In the genomic region with DNA sequence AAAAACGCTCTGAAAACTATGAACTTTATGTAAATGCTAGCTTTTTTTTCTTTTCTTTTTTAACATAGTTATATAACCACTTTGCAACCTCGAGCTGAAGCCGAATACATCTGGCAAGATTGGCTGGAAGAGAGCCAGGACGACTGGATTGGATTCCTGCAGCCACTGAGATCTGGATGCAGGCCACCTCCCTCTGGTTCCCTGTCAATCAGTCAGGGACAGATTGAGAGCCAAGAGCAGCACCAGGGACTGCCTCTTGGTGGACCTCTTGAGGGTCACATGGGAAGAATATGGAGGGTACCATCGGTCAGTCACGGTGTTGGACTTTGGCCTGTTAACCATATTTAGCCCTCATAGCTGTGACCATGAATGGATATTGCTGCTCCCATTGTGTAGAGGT, we compare ENCODE assay signal across 8 mouse cellular contexts.
A peak's percentile ranks its signal among the peaks of the same experiment; 100 is the strongest.
DNase-seq lines count a peak whose midpoint lies in the region; ATAC-seq and TF ChIP-seq lines count a peak whose summit lies in the region.

No protein-coding gene starts in this region.

- no peaks in the 10 kb centered on the region for H3K4me1 ChIP-seq in intestine, embryonic 16.5 days (ENCODE audit: control insufficient read depth, insufficient read depth, low read length)

- peak; percentile 19 for DNase-seq in cerebellum, adult 11-12 months
- no peak for DNase-seq in cerebellum, adult 9-10 months
- peak; percentile 21 to 47 for DNase-seq in adrenal gland, adult 18-20 months (ENCODE audit: low spot score in 2 of 2)
- peak; percentile 68 for DNase-seq in gastrocnemius, adult 2 months
- peak; percentile 58 to 60 for DNase-seq in layer of hippocampus, adult 2 months (ENCODE audit: low spot score in 2 of 2)
- peak; percentile 76 for DNase-seq in right cerebral cortex, adult 18-20 months
- no peak for DNase-seq in thymus, postnatal 10 days (ENCODE audit: low spot score in 2 of 2)

- H3K27ac ChIP-seq in gastrocnemius, adult 2 months: peak overlapping the region; percentile 40; the same call in 1 of the 2 replicates
- peak overlapping the region; percentile 54 for H3K27ac ChIP-seq in layer of hippocampus, adult 2 months
- H3K27ac ChIP-seq in intestine, embryonic 16.5 days (ENCODE audit: low read length): no peak overlapping the region

- H3K9me3 ChIP-seq in intestine, embryonic 16.5 days (ENCODE audit: control insufficient read depth, low read length): no peaks in the 10 kb centered on the region

- no peak for TF ChIP-seq CTCF in gastrocnemius, adult 2 months (IDR thresholded peaks at IDR 0.05)
- TF ChIP-seq CTCF in layer of hippocampus, adult 2 months (conservative IDR thresholded peaks at IDR 0.05): no peak

- H3K36me3 ChIP-seq in intestine, embryonic 16.5 days (ENCODE audit: control insufficient read depth, insufficient read depth, low read length): no peaks in the 10 kb centered on the region

- intact Hi-C loops in gastrocnemius, adult 2 months (cut with DNase I): no loop called here

- WGBS in intestine, embryonic 16.5 days: 61% methylated on average over 6 of the region's 6 CpGs

- no peaks in the 10 kb centered on the region for H3K27me3 ChIP-seq in intestine, embryonic 16.5 days (replicated peaks; ENCODE audit: control insufficient read depth, insufficient read depth, low read length)

- no peak overlapping the region for H3K4me2 ChIP-seq in intestine, embryonic 16.5 days (ENCODE audit: low read depth, low read length)

- H3K4me3 ChIP-seq in gastrocnemius, adult 2 months: no peak overlapping the region
- H3K4me3 ChIP-seq in layer of hippocampus, adult 2 months: no peak overlapping the region
- no peak overlapping the region for H3K4me3 ChIP-seq in intestine, embryonic 16.5 days (ENCODE audit: low read length)

- ATAC-seq in intestine, embryonic 16.5 days: no peak

- H3K9ac ChIP-seq in intestine, embryonic 16.5 days (ENCODE audit: low read depth, low read length): no peak overlapping the region

Comparison
In these comparisons a context has a peak if more than half of its experiments do, and no peak if none do; other contexts are left out.
1. DNase-seq: peak in cerebellum, adult 11-12 months (single experiment), adrenal gland, adult 18-20 months (2 of 2), gastrocnemius, adult 2 months (single experiment), layer of hippocampus, adult 2 months (2 of 2) and right cerebral cortex, adult 18-20 months (single experiment); none in cerebellum, adult 9-10 months (single experiment) and thymus, postnatal 10 days (0 of 2).